Mouse (Mus musculus) CH12.LX (cell line): Measurements from ENCODE around the gene Chchd3. TPM values are rescaled to one million over a fixed set of nuclear protein-coding genes. Genes with fewer than 3 reads are reported as not detected.

Source experiments
- DNase-seq: peaks from one replicate; pipeline ENCODE4 v3.0.0-alpha.2; 2013; ENCODE audit errors: extremely low read depth
- H3K27ac ChIP-seq: 2 replicates; pipeline ENCODE4 v1.5.1; 2012; ENCODE audit warnings: low read depth, mild to moderate bottlenecking, control low read depth, moderate library complexity; ENCODE audit not compliant: insufficient read depth
- H3K27me3 ChIP-seq: replicated peaks from 2 replicates; pipeline ENCODE3; 2012; ENCODE audit warnings: inconsistent platforms
- H3K36me3 ChIP-seq, 2 experiments: replicated peaks in 1 of 2; 2 replicates each; pipeline versions ENCODE3 to v1.6.1; 2012; ENCODE audit warnings: inconsistent platforms in 1 of 2, low read length in 1 of 2, mild to moderate bottlenecking in 1 of 2, mixed read lengths in 1 of 2, moderate library complexity in 1 of 2; ENCODE audit not compliant: control insufficient read depth in 1 of 2, insufficient read depth in 1 of 2
- H3K4me1 ChIP-seq, 2 experiments: 2 replicates each; pipeline ENCODE4 v1.6.1; 2012; ENCODE audit warnings: inconsistent platforms in 1 of 2, moderate library complexity in 1 of 2; ENCODE audit not compliant: insufficient read depth in 2 of 2, control insufficient read depth in 1 of 2
- H3K4me2 ChIP-seq: 2 replicates; pipeline ENCODE4 v1.6.1; 2012; ENCODE audit warnings: low read depth, mild to moderate bottlenecking, control low read depth; ENCODE audit not compliant: poor library complexity, insufficient read depth, severe bottlenecking
- H3K4me3 ChIP-seq, 3 experiments: fragments of 150-350 bp in 1 of 3; sonication (generic) in 1 of 3; replicated peaks in 1 of 3; 2 replicates each; pipeline versions ENCODE3 to v1.5.1; 2011 to 2012; ENCODE audit warnings: low read depth in 2 of 3, low read length in 2 of 3, mild to moderate bottlenecking in 2 of 3, moderate library complexity in 2 of 3, control low read depth in 1 of 3, improper control_type of control experiment in 1 of 3, inconsistent platforms in 1 of 3, mixed read lengths in 1 of 3; ENCODE audit not compliant: poor library complexity in 1 of 3
- H3K79me2 ChIP-seq: replicated peaks from 2 replicates; pipeline ENCODE4 v1.6.1; 2012; ENCODE audit warnings: mild to moderate bottlenecking, moderate library complexity; ENCODE audit not compliant: control insufficient read depth, poor library complexity, insufficient read depth, severe bottlenecking; ENCODE audit errors: extremely low read depth
- H3K9ac ChIP-seq: 2 replicates; pipeline ENCODE4 v1.6.1; 2012; ENCODE audit warnings: low read depth, mild to moderate bottlenecking, control low read depth, moderate library complexity; ENCODE audit not compliant: insufficient read depth
- H3K9me3 ChIP-seq: replicated peaks from 2 replicates; pipeline ENCODE3; 2012; ENCODE audit warnings: low read length, inconsistent platforms, mixed read lengths
- BHLHE40 ChIP-seq: IDR thresholded peaks from 2 replicates; pipeline ENCODE4 v1.6.1; 2011; ENCODE audit warnings: mild to moderate bottlenecking, low read depth, low read length, improper control_type of control experiment
- CHD1 ChIP-seq: IDR thresholded peaks from 2 replicates; pipeline ENCODE4 v1.6.1; 2012; ENCODE audit warnings: low read depth, low read length, improper control_type of control experiment, inconsistent platforms
- CHD2 ChIP-seq: IDR thresholded peaks from 2 replicates; pipeline ENCODE4 v1.6.1; 2011; ENCODE audit warnings: low read length, improper control_type of control experiment
- ELF1 ChIP-seq: IDR thresholded peaks from 2 replicates; pipeline ENCODE4 v1.6.1; 2014; ENCODE audit warnings: low read depth, mild to moderate bottlenecking, inconsistent platforms, low read length, improper control_type of control experiment
- EP300 ChIP-seq: IDR thresholded peaks from 2 replicates; pipeline ENCODE4 v1.6.1; 2011; ENCODE audit warnings: low read length, improper control_type of control experiment
- GABPA ChIP-seq: IDR thresholded peaks from 2 replicates; pipeline ENCODE4 v1.6.1; 2012; ENCODE audit warnings: low read depth, low read length, improper control_type of control experiment, inconsistent platforms; ENCODE audit not compliant: insufficient replicate concordance
- IRF4 ChIP-seq: IDR thresholded peaks from 2 replicates; pipeline ENCODE4 v1.6.1; 2014; ENCODE audit warnings: low read depth, mild to moderate bottlenecking, inconsistent platforms, low read length, improper control_type of control experiment
- KAT2A ChIP-seq: IDR thresholded peaks from 2 replicates; pipeline ENCODE4 v1.6.1; 2012; ENCODE audit warnings: low read length, improper control_type of control experiment, inconsistent platforms; ENCODE audit not compliant: insufficient replicate concordance
- MAFK ChIP-seq: IDR thresholded peaks from 2 replicates; pipeline ENCODE4 v1.6.1; 2011; ENCODE audit warnings: low read length, improper control_type of control experiment; ENCODE audit not compliant: insufficient replicate concordance
- MAX ChIP-seq: IDR thresholded peaks from 2 replicates; pipeline ENCODE4 v1.6.1; 2011; ENCODE audit warnings: low read length, improper control_type of control experiment
- MXI1 ChIP-seq: IDR thresholded peaks from 2 replicates; pipeline ENCODE4 v1.6.1; 2011; ENCODE audit warnings: mild to moderate bottlenecking, low read depth, low read length, improper control_type of control experiment
- MYC ChIP-seq: IDR thresholded peaks from 2 replicates; pipeline ENCODE4 v1.6.1; 2011; ENCODE audit warnings: low read depth, mild to moderate bottlenecking, improper control_type of control experiment, low read length
- PAX5 ChIP-seq: IDR thresholded peaks from 2 replicates; pipeline ENCODE4 v1.6.1; 2012; ENCODE audit warnings: low read length, inconsistent platforms, mixed read lengths
- RAD21 ChIP-seq: IDR thresholded peaks from 2 replicates; pipeline ENCODE4 v1.6.1; 2011; ENCODE audit warnings: low read depth, mild to moderate bottlenecking, low read length, improper control_type of control experiment, moderate library complexity
- RCOR1 ChIP-seq: conservative IDR thresholded peaks from 2 replicates; pipeline ENCODE4 v1.6.1; 2012; ENCODE audit warnings: low read depth, mild to moderate bottlenecking, inconsistent platforms, low read length, improper control_type of control experiment
- SIN3A ChIP-seq: IDR thresholded peaks from 2 replicates; pipeline ENCODE4 v1.6.1; 2012; ENCODE audit warnings: low read length, improper control_type of control experiment, inconsistent platforms
- TBP ChIP-seq: conservative IDR thresholded peaks from 2 replicates; pipeline ENCODE4 v1.6.1; 2011; ENCODE audit warnings: low read depth, low read length, improper control_type of control experiment
- USF1 ChIP-seq: IDR thresholded peaks from 2 replicates; pipeline ENCODE4 v1.6.1; 2014; ENCODE audit warnings: low read depth, mild to moderate bottlenecking, inconsistent platforms, low read length, improper control_type of control experiment
- ZC3H11A ChIP-seq: IDR thresholded peaks from 2 replicates; pipeline ENCODE4 v1.6.1; 2012; ENCODE audit warnings: low read depth, mild to moderate bottlenecking, inconsistent platforms, low read length, improper control_type of control experiment
- ZMIZ1 ChIP-seq: IDR thresholded peaks from 2 replicates; pipeline ENCODE4 v1.6.1; 2012; ENCODE audit warnings: low read depth, mild to moderate bottlenecking, inconsistent platforms, low read length, improper control_type of control experiment
- dilution Hi-C: fragments of 300-500 bp; cut with MboI; formaldehyde crosslinking; loops from 2 replicates; pipeline ENCODE4 v1.14.3; 2020; ENCODE audit warnings: low sequenced_read_pairs; ENCODE audit not compliant: extremely low pct_unique_long_range_greater_than_20kb, extremely low pct_ligation_motif_present
- in situ Hi-C: fragments of 300-500 bp; cut with MboI; formaldehyde crosslinking; loops from 3 replicates; pipeline ENCODE4 v1.14.3; 2019; ENCODE audit warnings: low sequenced_read_pairs, low pct_ligation_motif_present, low pct_unique_long_range_greater_than_20kb, mixed read lengths
- polyA plus RNA-seq: library from polyadenylated mRNA; unstranded; fragments of >175 nt; gene quantifications from 2 replicates; pipeline ENCODE4 v1.2.1, GENCODE M21; 2012; ENCODE audit warnings: low read depth; ENCODE audit not compliant: insufficient read length
- total RNA-seq, 2 experiments: library from RNA; depleted of rRNA; stranded (reverse); fragments of 300-350 nt in 1 of 2; fragments of >200 nt in 1 of 2; gene quantifications; 2 replicates each; pipeline ENCODE4 v1.2.3; 2012 to 2014

Gene Chchd3
- total and polyA plus RNA-seq, 3 experiments: 116 to 197 (median 133) TPM

DNA sequence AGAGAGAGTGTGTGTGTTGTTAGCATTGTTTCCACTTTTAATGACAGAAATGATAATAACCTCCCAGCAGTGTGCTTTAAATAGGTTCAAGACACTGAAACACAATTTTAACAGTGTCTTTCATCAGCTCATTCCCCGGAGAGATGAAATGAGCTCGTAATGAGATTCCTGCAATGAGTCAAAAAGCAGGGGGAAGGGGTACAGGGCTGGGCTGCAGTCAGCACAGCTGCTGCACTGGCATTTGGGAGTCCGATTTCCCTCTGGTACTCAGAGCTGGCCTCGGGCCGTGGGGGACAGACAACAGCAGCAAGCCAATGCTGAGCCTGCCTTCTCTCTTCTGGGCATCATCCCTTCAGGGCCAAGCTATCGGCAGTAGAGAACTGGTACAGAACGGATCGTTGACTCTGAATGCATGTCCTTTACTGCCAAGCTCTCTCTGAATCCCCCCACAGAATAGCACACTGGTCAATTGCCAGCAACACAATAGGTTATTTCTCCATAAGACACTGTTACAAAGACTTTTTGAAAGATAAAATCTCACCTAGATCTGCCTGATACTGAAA, 34.7 kb upstream of the Chchd3 start (continued):
- TF ChIP-seq MYC: no peak
- TF ChIP-seq BHLHE40: no peak
- no peak for TF ChIP-seq CHD1
- no peak for TF ChIP-seq TBP
- no peak for TF ChIP-seq MAX
- TF ChIP-seq RCOR1: no peak
- no peak for TF ChIP-seq CHD2
- TF ChIP-seq IRF4: peak; percentile 73

- Histone ChIP-seq H3K27ac (no peak overlapping the region), H3K27me3 (no peaks in the 10 kb centered on the region), H3K9me3 (peaks cover 24% of the 10 kb centered on the region), H3K4me2 (no peak overlapping the region), H3K79me2 (no peaks in the 10 kb centered on the region), H3K4me3 (no peak overlapping the region), H3K36me3 (no peaks in the 10 kb centered on the region), H3K4me1 (no peaks in the 10 kb centered on the region), H3K9ac (no peak overlapping the region)
- dilution Hi-C loops: no loop called here
- DNase-seq: no peak
- TF ChIP-seq SIN3A: no peak
- TF ChIP-seq USF1: no peak
- no peak for TF ChIP-seq KAT2A
- TF ChIP-seq ZMIZ1: no peak
- no peak for TF ChIP-seq CHD2
- no peak for TF ChIP-seq MAFK
- TF ChIP-seq ELF1: no peak
- no peak for TF ChIP-seq RAD21
- TF ChIP-seq GABPA: no peak
- TF ChIP-seq MXI1: no peak
- TF ChIP-seq MAX: no peak
- in situ Hi-C loops: no loop called here
Measured at GRCm38 (mm10) chr6:33080186-33080585, 20.1 kb upstream of the Chchd3 start.

DNA sequence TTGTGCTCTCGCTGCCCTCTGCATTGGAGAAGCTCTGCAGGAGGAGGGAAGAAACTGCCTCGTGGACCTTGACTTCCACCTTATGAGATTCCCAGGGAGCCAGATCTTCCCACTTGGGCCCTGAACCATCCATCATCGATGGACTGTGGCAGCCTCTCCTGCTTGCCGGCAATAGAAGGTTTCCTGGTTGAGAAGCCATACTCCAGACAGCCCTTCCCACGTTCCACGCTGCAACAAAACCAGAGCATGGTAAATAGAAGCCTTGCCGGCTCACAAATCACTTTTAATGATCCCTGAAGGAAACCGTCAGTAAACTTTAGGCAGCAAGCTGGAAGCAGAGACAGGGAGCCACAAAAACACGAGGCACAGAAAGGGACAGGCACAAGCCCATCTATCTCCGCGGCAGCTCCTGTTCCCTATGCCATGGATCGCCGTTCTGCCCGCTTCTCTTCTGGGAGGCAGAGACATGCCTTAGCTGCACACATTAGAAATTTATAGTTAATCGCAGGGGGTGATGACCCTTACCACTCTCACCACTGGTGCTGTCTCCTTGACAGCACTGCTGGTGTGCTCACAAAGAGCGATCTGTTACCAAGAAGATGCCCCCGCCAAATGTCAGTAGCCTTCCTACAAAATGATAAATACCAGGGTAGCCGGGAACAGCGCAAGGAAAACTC, 18.3 kb upstream of the Chchd3 start:
- Histone ChIP-seq H3K9ac (no peak overlapping the region), H3K4me1 (no peaks in the 10 kb centered on the region), H3K4me3 (no peak overlapping the region), H3K27me3 (no peaks in the 10 kb centered on the region), H3K27ac (no peak overlapping the region), H3K9me3 (peaks cover 24% of the 10 kb centered on the region), H3K79me2 (no peaks in the 10 kb centered on the region), H3K36me3 (no peaks in the 10 kb centered on the region), H3K4me2 (no peak overlapping the region)
- dilution Hi-C loops (no loop called here), in situ Hi-C loops (no loop called here)
- TF ChIP-seq ZC3H11A (no peak), EP300 (no peak), BHLHE40 (no peak), PAX5 (no peak), USF1 (no peak), MAFK (no peak), CHD1 (no peak)
- no peak for DNase-seq
